Mouse (Mus musculus) MEL (cell line): ENCODE results near the gene Gm5678. TPM values are rescaled to one million over a fixed set of nuclear protein-coding genes. Genes with fewer than 3 reads are reported as not detected.

Source experiments
- DNase-seq: peaks from one replicate; pipeline ENCODE4 v3.0.0; 2011; ENCODE audit warnings: low read depth, low spot score
- H3K27ac ChIP-seq: 2 replicates; pipeline ENCODE4 v1.5.1; 2012; ENCODE audit warnings: low read depth, mild to moderate bottlenecking, control low read depth, low read length, moderate library complexity; ENCODE audit not compliant: control insufficient read depth
- H3K27me3 ChIP-seq, 2 experiments: fragments of 150-350 bp in 1 of 2; sonication (generic) in 1 of 2; 2 replicates each; pipeline ENCODE4 v1.6.1; 2012; ENCODE audit warnings: low read length in 2 of 2, mild to moderate bottlenecking in 2 of 2, improper control_type of control experiment in 1 of 2, moderate library complexity in 1 of 2; ENCODE audit not compliant: insufficient read depth in 2 of 2, control insufficient read depth in 1 of 2
- H3K36me3 ChIP-seq, 2 experiments: 2 replicates each; pipeline ENCODE4 v1.6.1; 2012 to 2014; ENCODE audit warnings: low read length in 2 of 2, improper control_type of control experiment in 1 of 2, inconsistent platforms in 1 of 2, mild to moderate bottlenecking in 1 of 2; ENCODE audit not compliant: insufficient read depth in 2 of 2, control insufficient read depth in 1 of 2
- H3K4me1 ChIP-seq, 2 experiments: fragments of 150-350 bp in 1 of 2; sonication (generic) in 1 of 2; 2 replicates each; pipeline ENCODE4 v1.6.1; 2012; ENCODE audit warnings: low read length in 2 of 2, improper control_type of control experiment in 1 of 2, mild to moderate bottlenecking in 1 of 2; ENCODE audit not compliant: insufficient read depth in 2 of 2, control insufficient read depth in 1 of 2
- H3K4me3 ChIP-seq, 2 experiments: fragments of 150-350 bp in 1 of 2; sonication (generic) in 1 of 2; 2 replicates each; pipeline ENCODE4 v1.5.1; 2012; ENCODE audit warnings: low read depth in 2 of 2, low read length in 2 of 2, mild to moderate bottlenecking in 2 of 2, moderate library complexity in 2 of 2, control low read depth in 1 of 2, improper control_type of control experiment in 1 of 2; ENCODE audit not compliant: control insufficient read depth in 1 of 2, insufficient read depth in 1 of 2
- H3K79me2 ChIP-seq: 2 replicates; pipeline ENCODE4 v1.6.1; 2012; ENCODE audit warnings: mild to moderate bottlenecking, low read length, moderate library complexity; ENCODE audit not compliant: control insufficient read depth, poor library complexity, insufficient read depth
- H3K9ac ChIP-seq: 2 replicates; pipeline ENCODE4 v1.6.1; 2012; ENCODE audit warnings: low read depth, mild to moderate bottlenecking, control low read depth, low read length, moderate library complexity; ENCODE audit not compliant: control insufficient read depth, poor library complexity, severe bottlenecking
- H3K9me3 ChIP-seq: fragments of 150-350 bp; sonication (generic); replicated peaks from 2 replicates; pipeline ENCODE4 v1.6.1; 2012; ENCODE audit warnings: mild to moderate bottlenecking, low read length, improper control_type of control experiment, moderate library complexity; ENCODE audit not compliant: insufficient read depth
- BHLHE40 ChIP-seq: IDR thresholded peaks from 2 replicates; pipeline ENCODE4 v1.6.1; 2012; ENCODE audit warnings: low read depth, mild to moderate bottlenecking, inconsistent platforms, low read length, improper control_type of control experiment, borderline replicate concordance
- CHD1 ChIP-seq: IDR thresholded peaks from 2 replicates; pipeline ENCODE4 v1.6.1; 2012; ENCODE audit warnings: low read depth, mild to moderate bottlenecking, inconsistent platforms, low read length, improper control_type of control experiment
- CHD2 ChIP-seq: IDR thresholded peaks from 2 replicates; pipeline ENCODE4 v1.6.1; 2011; ENCODE audit warnings: low read length, improper control_type of control experiment
- CTCF ChIP-seq, 3 experiments: IDR thresholded peaks in 2 of 3; conservative IDR thresholded peaks in 1 of 3; 2 replicates each; pipeline ENCODE4 v1.5.1; 2011 to 2012; ENCODE audit warnings: low read length in 3 of 3, low read depth in 2 of 3, mild to moderate bottlenecking in 2 of 3, improper control_type of control experiment in 1 of 3, inconsistent platforms in 1 of 3, mixed read lengths in 1 of 3, moderate library complexity in 1 of 3; ENCODE audit not compliant: control insufficient read depth in 1 of 3, insufficient read depth in 1 of 3, poor library complexity in 1 of 3, severe bottlenecking in 1 of 3
- EP300 ChIP-seq, 2 experiments: IDR thresholded peaks; 2 replicates each; pipeline ENCODE4 v1.6.1; 2011; ENCODE audit warnings: improper control_type of control experiment in 2 of 2, low read length in 2 of 2, low read depth in 1 of 2, mild to moderate bottlenecking in 1 of 2
- GABPA ChIP-seq: IDR thresholded peaks from 2 replicates; pipeline ENCODE4 v1.6.1; 2012; ENCODE audit warnings: low read depth, mild to moderate bottlenecking, inconsistent platforms, low read length, improper control_type of control experiment, moderate library complexity
- GATA1 ChIP-seq: IDR thresholded peaks from 2 replicates; pipeline ENCODE4 v1.6.1; 2011; ENCODE audit warnings: low read depth, low read length, improper control_type of control experiment
- HCFC1 ChIP-seq: IDR thresholded peaks from 2 replicates; pipeline ENCODE4 v1.6.1; 2012; ENCODE audit warnings: low read depth, mild to moderate bottlenecking, inconsistent platforms, low read length, improper control_type of control experiment, moderate library complexity
- MAX ChIP-seq: IDR thresholded peaks from 2 replicates; pipeline ENCODE4 v1.6.1; 2011; ENCODE audit warnings: low read length, improper control_type of control experiment
- MAZ ChIP-seq: IDR thresholded peaks from 2 replicates; pipeline ENCODE4 v1.6.1; 2012; ENCODE audit warnings: low read depth, mild to moderate bottlenecking, inconsistent platforms, low read length, improper control_type of control experiment
- MEF2A ChIP-seq: IDR thresholded peaks from 2 replicates; pipeline ENCODE4 v1.6.1; 2014; ENCODE audit warnings: low read depth, mild to moderate bottlenecking, inconsistent platforms, low read length, improper control_type of control experiment; ENCODE audit not compliant: poor library complexity, insufficient replicate concordance, severe bottlenecking; ENCODE audit errors: extremely low read depth
- MXI1 ChIP-seq: IDR thresholded peaks from 2 replicates; pipeline ENCODE4 v1.6.1; 2011; ENCODE audit warnings: mild to moderate bottlenecking, low read depth, low read length, improper control_type of control experiment
- POLR2AphosphoS2 ChIP-seq: IDR thresholded peaks from 2 replicates; pipeline ENCODE4 v1.6.1; 2011; ENCODE audit warnings: low read length, improper control_type of control experiment
- POLR2AphosphoS5 ChIP-seq: IDR thresholded peaks from 2 replicates; pipeline ENCODE4 v1.6.1; 2012; ENCODE audit warnings: low read depth, borderline replicate concordance, mild to moderate bottlenecking, inconsistent platforms, low read length, moderate library complexity, mixed read lengths
- RCOR1 ChIP-seq: IDR thresholded peaks from 2 replicates; pipeline ENCODE4 v1.6.1; 2012; ENCODE audit warnings: low read depth, mild to moderate bottlenecking, inconsistent platforms, low read length, improper control_type of control experiment
- SIN3A ChIP-seq: IDR thresholded peaks from 2 replicates; pipeline ENCODE4 v1.6.1; 2012; ENCODE audit warnings: low read length, improper control_type of control experiment, inconsistent platforms
- SMC3 ChIP-seq: IDR thresholded peaks from 2 replicates; pipeline ENCODE4 v1.6.1; 2011; ENCODE audit warnings: low read depth, low read length, improper control_type of control experiment
- TAL1 ChIP-seq: IDR thresholded peaks from 2 replicates; pipeline ENCODE4 v1.6.1; 2012; ENCODE audit warnings: mild to moderate bottlenecking, inconsistent platforms, low read length, moderate library complexity, mixed read lengths
- TBP ChIP-seq: IDR thresholded peaks from 2 replicates; pipeline ENCODE4 v1.8.0; 2011; ENCODE audit warnings: low read depth, low read length, improper control_type of control experiment
- USF2 ChIP-seq, 2 experiments: IDR thresholded peaks; 2 replicates each; pipeline ENCODE4 v1.6.1; 2011 to 2012; ENCODE audit warnings: improper control_type of control experiment in 2 of 2, low read length in 2 of 2, borderline replicate concordance in 1 of 2, inconsistent platforms in 1 of 2, low read depth in 1 of 2, mild to moderate bottlenecking in 1 of 2; ENCODE audit not compliant: insufficient read depth in 1 of 2
- ZKSCAN1 ChIP-seq: IDR thresholded peaks from 2 replicates; pipeline ENCODE4 v1.6.1; 2012; ENCODE audit warnings: low read depth, mild to moderate bottlenecking, inconsistent platforms, low read length, improper control_type of control experiment, moderate library complexity
- ZMIZ1 ChIP-seq: IDR thresholded peaks from 2 replicates; pipeline ENCODE4 v1.6.1; 2012; ENCODE audit warnings: low read depth, mild to moderate bottlenecking, inconsistent platforms, low read length, improper control_type of control experiment, moderate library complexity
- ZNF384 ChIP-seq: IDR thresholded peaks from 2 replicates; pipeline ENCODE4 v1.6.1; 2012; ENCODE audit warnings: low read depth, mild to moderate bottlenecking, inconsistent platforms, low read length, improper control_type of control experiment
- polyA plus RNA-seq, 2 experiments: library from polyadenylated mRNA; stranded (reverse) in 1 of 2; unstranded in 1 of 2; fragments of >175 nt in 1 of 2; fragments of >200 nt in 1 of 2; gene quantifications; 2 replicates each; pipeline versions ENCODE4 v1.2.1 to v1.2.4; 2012; ENCODE audit warnings: low replicate concordance in 2 of 2, low read depth in 1 of 2; ENCODE audit not compliant: insufficient read length in 2 of 2, insufficient read depth in 1 of 2, missing spikeins in 1 of 2
- total RNA-seq: library from RNA; depleted of rRNA; stranded (reverse); fragments of 300-350 nt; gene quantifications from 2 replicates; pipeline ENCODE4 v1.2.3, GENCODE M21; 2012

Gm5678 gene
- total and polyA plus RNA-seq, 3 experiments, result 4.6 TPM; not detected in 2

- DNase-seq, result no peak
- Histone ChIP-seq H3K79me2 (no peaks in the 10 kb centered on the region), H3K9me3 (no peaks in the 10 kb centered on the region)
Measured at GRCm38 (mm10) chr16:93596807-93597206, 31.1 kb upstream of the Gm5678 start.

DNA sequence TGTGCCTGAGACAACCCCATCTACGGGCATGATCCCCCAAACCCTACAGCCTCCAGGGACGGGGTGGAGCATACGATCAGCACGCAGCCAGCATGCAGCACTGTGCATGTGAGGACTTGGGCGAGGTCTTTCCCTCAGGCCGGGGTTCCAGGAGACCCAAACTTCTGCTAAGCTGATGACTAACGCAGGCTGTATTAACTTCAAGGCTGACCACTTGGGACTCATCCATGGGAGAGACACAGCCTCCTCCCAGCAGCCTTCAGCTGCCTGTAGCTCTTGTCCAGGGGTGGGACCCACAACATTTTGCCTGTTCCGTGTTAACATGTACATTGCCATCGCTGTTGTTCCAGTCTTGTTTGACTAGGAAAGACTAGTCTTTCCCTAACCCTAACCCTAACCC lies 30.3 kb upstream of the Gm5678 start:
- no peak for DNase-seq
- Histone ChIP-seq H3K36me3 (peaks cover 3% of the 10 kb centered on the region in 2 experiments; a peak in 3 of 4 replicates), H3K9ac (no peak overlapping the region), H3K4me3 (no peak overlapping the region), H3K9me3 (no peaks in the 10 kb centered on the region), H3K4me1 (0 out of 4 replicates have a peak, but pooled peaks cover 0 to under 1% of the 10 kb centered on the region in 2 experiments), H3K27me3 (no peaks in the 10 kb centered on the region), H3K79me2 (0 out of 2 replicates have a peak, but pooled peaks cover under 1% of the 10 kb centered on the region), H3K27ac (no peak overlapping the region)
- TF ChIP-seq ZNF384, result no peak
- TF ChIP-seq RCOR1, result no peak
- TF ChIP-seq MAZ, result no peak
- TF ChIP-seq TBP, result no peak
- TF ChIP-seq EP300 (IDR thresholded peaks at IDR 0.05; ENCODE audit: low read depth in 1 of 2, low read length in 2 of 2), result no peak
- TF ChIP-seq MEF2A, result no peak
- no peak for TF ChIP-seq MXI1
- TF ChIP-seq CHD2, result no peak
- no peak for TF ChIP-seq GATA1
- no peak for TF ChIP-seq CTCF (IDR thresholded peaks at IDR 0.05 in 2 of 3, conservative IDR thresholded peaks at IDR 0.05 in 1 of 3; ENCODE audit: control insufficient read depth in 1 of 3, insufficient read depth in 1 of 3, low read depth in 2 of 3, low read length in 3 of 3, poor library complexity in 1 of 3, severe bottlenecking in 1 of 3)
- TF ChIP-seq BHLHE40, result no peak

More at GRCm38 (mm10) chr16:93596807-93597206, 31.1 kb upstream of the Gm5678 start:
- Histone ChIP-seq H3K9ac (no peak overlapping the region), H3K27me3 (no peaks in the 10 kb centered on the region), H3K27ac (no peak overlapping the region), H3K4me3 (no peak overlapping the region), H3K36me3 (peaks cover 0 to 3% of the 10 kb centered on the region in 2 experiments; a peak in 1 of 4 replicates), H3K4me1 (no peaks in the 10 kb centered on the region)
- TF ChIP-seq POLR2AphosphoS2 (no peak), ZMIZ1 (no peak), HCFC1 (no peak), MAZ (no peak), ZKSCAN1 (no peak), POLR2AphosphoS5 (no peak), CHD1 (no peak), MXI1 (no peak), GATA1 (no peak), TAL1 (no peak), USF2 (IDR thresholded peaks at IDR 0.05; ENCODE audit: borderline replicate concordance in 1 of 2, insufficient read depth in 1 of 2, low read depth in 1 of 2, low read length in 2 of 2) (no peak), BHLHE40 (no peak), SIN3A (no peak), SMC3 (no peak), TBP (no peak), ZNF384 (no peak), MAX (no peak), MEF2A (no peak), GABPA (no peak), CHD2 (no peak)
